Mouse (Mus musculus) ES-E14 (cell line): Measurements from ENCODE around the gene Arnt2. TPM values are rescaled to one million over a fixed set of nuclear protein-coding genes. Genes with fewer than 3 reads are reported as not detected.

ENCODE experiments used
- DNase-seq: peaks from one replicate; pipeline ENCODE4 v3.0.0-alpha.2; 2013; ENCODE audit warnings: low read depth, low spot score
- H3K27ac ChIP-seq: 2 replicates; pipeline ENCODE4 v1.5.1; 2012; ENCODE audit warnings: low read depth, mild to moderate bottlenecking, low read length, moderate library complexity, mixed read lengths; ENCODE audit not compliant: poor library complexity, insufficient read depth, severe bottlenecking
- H3K36me3 ChIP-seq: 2 replicates; pipeline ENCODE4 v1.6.1; 2012; ENCODE audit warnings: mild to moderate bottlenecking, low read length, moderate library complexity, mixed read lengths; ENCODE audit not compliant: control insufficient read depth, poor library complexity, insufficient read depth, severe bottlenecking
- H3K4me1 ChIP-seq, 2 experiments: fragments of 150-350 bp in 1 of 2; sonication (generic) in 1 of 2; 2 replicates each; pipeline ENCODE4 v1.6.1; 2012; ENCODE audit warnings: low read length in 2 of 2, mild to moderate bottlenecking in 1 of 2, mixed read lengths in 1 of 2; ENCODE audit not compliant: control insufficient read depth in 2 of 2, insufficient read depth in 2 of 2, poor library complexity in 1 of 2
- H3K4me3 ChIP-seq, 2 experiments: fragments of 150-350 bp in 1 of 2; sonication (generic) in 1 of 2; 2 replicates each; pipeline ENCODE4 v1.5.1; 2012; ENCODE audit warnings: low read length in 2 of 2, low read depth in 1 of 2, mild to moderate bottlenecking in 1 of 2, mixed read lengths in 1 of 2; ENCODE audit not compliant: insufficient read depth in 1 of 2, poor library complexity in 1 of 2, severe bottlenecking in 1 of 2
- H3K9ac ChIP-seq: 2 replicates; pipeline ENCODE4 v1.6.1; 2012; ENCODE audit warnings: low read depth, mild to moderate bottlenecking, low read length, mixed read lengths; ENCODE audit not compliant: poor library complexity, insufficient read depth, severe bottlenecking
- H3K9me3 ChIP-seq: fragments of 150-350 bp; sonication (generic); 2 replicates; pipeline ENCODE4 v1.6.1; 2012; ENCODE audit warnings: low read depth, mild to moderate bottlenecking, low read length; ENCODE audit not compliant: control insufficient read depth, insufficient read depth
- CHD2 ChIP-seq: IDR thresholded peaks from 2 replicates; pipeline ENCODE4 v1.6.1; 2014; ENCODE audit warnings: mild to moderate bottlenecking, low read depth, low read length, inconsistent platforms
- HCFC1 ChIP-seq: IDR thresholded peaks from 2 replicates; pipeline ENCODE4 v1.6.1; 2012; ENCODE audit warnings: low read length, inconsistent platforms, borderline replicate concordance; ENCODE audit not compliant: insufficient read depth
- MAFK ChIP-seq: IDR thresholded peaks from 2 replicates; pipeline ENCODE4 v1.6.1; 2014; ENCODE audit warnings: mild to moderate bottlenecking, low read depth, low read length, inconsistent platforms; ENCODE audit not compliant: insufficient read depth
- ZC3H11A ChIP-seq: IDR thresholded peaks from 2 replicates; pipeline ENCODE4 v1.6.1; 2012; ENCODE audit warnings: low read depth, mild to moderate bottlenecking, inconsistent platforms, low read length, borderline replicate concordance
- ZNF384 ChIP-seq: IDR thresholded peaks from 2 replicates; pipeline ENCODE4 v1.6.1; 2012; ENCODE audit warnings: low read depth, low read length, inconsistent platforms
- in situ Hi-C, 2 experiments: fragments of 600-800 bp; cut with MboI; formaldehyde crosslinking; loops; one replicate each; pipeline ENCODE4 v1.15.1; 2025; ENCODE audit warnings: low sequenced_read_pairs in 2 of 2, inconsistent platforms in 1 of 2; ENCODE audit not compliant: unreplicated experiment in 2 of 2
- total RNA-seq: library from RNA; depleted of rRNA; stranded (reverse); fragments of 300-350 nt; gene quantifications from 2 replicates; pipeline ENCODE4 v1.2.3, GENCODE M21; 2012

The Arnt2 gene
- total RNA-seq, 1 experiment: 2.8 TPM

DNA sequence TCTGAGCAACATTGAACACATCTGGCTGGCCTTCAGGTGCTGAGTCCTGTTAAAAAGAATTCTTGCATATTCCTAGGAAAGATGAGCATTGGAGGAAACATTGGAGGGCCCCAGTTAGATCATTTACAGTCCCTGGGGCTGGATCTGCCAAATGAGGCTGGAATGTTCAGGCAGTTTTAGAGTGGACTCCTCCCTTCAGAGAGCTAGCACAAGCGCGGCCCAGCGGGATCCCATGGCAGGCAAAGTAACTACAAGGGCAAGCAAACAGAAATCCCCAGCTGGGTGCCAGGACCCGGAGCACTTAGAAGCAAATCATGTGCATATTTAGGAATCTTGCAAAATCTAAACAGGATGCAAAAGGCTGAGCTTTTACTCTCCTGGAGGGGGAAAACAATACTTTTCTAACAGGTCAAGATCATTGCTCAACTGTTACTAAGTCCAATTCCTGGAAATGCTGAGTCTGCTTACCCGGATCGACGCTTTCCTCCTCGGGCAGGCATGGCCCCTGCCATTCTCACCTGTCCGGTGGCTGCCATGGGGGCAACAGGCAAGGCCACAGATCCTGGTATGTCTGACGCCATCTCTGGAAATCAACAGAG, 48.8 kb downstream of the Arnt2 start:
- Histone ChIP-seq H3K9ac (no peak overlapping the region), H3K27ac (no peak overlapping the region), H3K36me3 (no peaks in the 10 kb centered on the region), H3K4me1 (peaks cover 0 to 6% of the 10 kb centered on the region in 2 experiments; a peak in 1 of 4 replicates), H3K4me3 (no peak overlapping the region), H3K9me3 (no peaks in the 10 kb centered on the region)
- in situ Hi-C loops: no loop called here
- TF ChIP-seq CHD2 (no peak), MAFK (peak; percentile 61; the same call in 1 of the 2 replicates)
- DNase-seq: peak; percentile 50

DNA sequence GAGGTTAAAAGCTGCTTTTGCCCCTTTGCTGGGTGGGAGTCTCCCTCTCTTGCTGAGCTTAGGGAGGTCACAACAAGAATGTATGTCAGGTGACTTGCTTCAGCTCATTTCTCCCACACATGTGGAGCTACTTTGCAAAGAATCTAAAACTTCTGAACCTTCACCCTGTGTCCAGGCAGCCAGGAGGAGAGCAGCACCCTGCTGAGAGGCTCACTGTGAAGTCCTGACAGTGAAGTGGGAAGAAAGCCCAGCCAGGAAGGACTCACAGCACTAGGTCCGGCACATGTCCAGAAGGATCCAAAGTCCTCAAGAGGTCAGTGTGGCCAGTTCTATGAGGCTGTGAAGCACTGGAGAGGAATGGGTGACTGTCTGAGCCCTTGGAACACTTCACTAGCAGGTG, 51.5 kb downstream of the Arnt2 start:
- Histone ChIP-seq H3K9me3 (no peaks in the 10 kb centered on the region), H3K4me1 (peaks cover 0 to 6% of the 10 kb centered on the region in 2 experiments; a peak in 1 of 4 replicates), H3K9ac (no peak overlapping the region), H3K4me3 (no peak overlapping the region), H3K27ac (no peak overlapping the region), H3K36me3 (no peaks in the 10 kb centered on the region)
- no peak for TF ChIP-seq ZC3H11A
- TF ChIP-seq ZNF384: no peak
- no peak for TF ChIP-seq MAFK
- TF ChIP-seq HCFC1: no peak
- no peak for TF ChIP-seq CHD2
- in situ Hi-C loops: no loop called here
- no peak for DNase-seq

DNA sequence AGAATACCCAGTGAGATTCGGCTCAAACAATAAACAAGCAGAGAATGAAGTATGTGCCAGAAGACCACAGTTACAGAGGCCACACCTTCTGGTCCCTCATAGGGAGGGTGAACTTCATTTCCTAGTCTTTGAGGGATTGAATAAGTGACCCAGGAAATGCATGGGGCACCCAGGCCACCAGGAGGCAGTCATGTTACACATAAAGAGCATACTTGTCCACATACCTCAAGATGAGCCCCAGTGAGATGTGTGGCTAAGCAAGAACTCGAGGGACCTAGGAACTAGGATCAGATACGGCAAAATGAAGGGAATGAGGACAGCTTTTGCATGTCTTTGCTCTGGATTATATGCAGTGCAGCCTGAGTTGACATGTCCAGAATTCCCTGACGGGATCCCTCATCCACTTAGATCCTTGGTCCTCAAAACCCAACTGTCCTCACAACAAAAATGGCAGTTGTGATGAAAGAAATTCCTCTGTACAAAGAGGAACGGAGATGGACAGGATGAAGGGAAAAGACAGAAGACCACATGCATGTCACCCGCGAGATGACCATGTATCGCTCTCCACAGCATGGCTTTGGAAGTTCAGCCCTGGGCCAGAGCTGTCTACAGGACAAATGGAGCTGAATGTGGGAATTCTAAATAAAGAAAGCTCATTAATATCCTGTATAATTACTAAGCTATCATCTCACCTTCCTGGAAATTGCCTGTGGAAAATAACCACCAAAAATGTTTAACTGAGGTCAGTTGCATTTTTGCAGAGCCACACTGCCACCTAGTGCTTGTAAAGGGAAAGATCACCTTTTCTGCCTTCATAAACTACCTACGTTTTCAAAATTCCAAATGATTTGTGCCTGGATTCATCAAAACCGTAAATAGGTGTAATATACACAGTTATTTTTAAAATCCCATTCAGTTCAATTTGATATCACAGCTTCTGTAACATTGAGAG, 54.1 kb downstream of the Arnt2 start:
- peak; percentile 59 for DNase-seq
- TF ChIP-seq CHD2: no peak
- TF ChIP-seq ZNF384: no peak
- no peak for TF ChIP-seq MAFK
- TF ChIP-seq ZC3H11A: no peak
- TF ChIP-seq HCFC1: no peak
- H3K27ac ChIP-seq: no peak overlapping the region
- H3K4me1 ChIP-seq: no peaks in the 10 kb centered on the region
- in situ Hi-C loops: no loop called here
- H3K9me3 ChIP-seq: no peaks in the 10 kb centered on the region
- H3K9ac ChIP-seq: no peak overlapping the region
- no peak overlapping the region for H3K4me3 ChIP-seq
- H3K36me3 ChIP-seq: no peaks in the 10 kb centered on the region

DNA sequence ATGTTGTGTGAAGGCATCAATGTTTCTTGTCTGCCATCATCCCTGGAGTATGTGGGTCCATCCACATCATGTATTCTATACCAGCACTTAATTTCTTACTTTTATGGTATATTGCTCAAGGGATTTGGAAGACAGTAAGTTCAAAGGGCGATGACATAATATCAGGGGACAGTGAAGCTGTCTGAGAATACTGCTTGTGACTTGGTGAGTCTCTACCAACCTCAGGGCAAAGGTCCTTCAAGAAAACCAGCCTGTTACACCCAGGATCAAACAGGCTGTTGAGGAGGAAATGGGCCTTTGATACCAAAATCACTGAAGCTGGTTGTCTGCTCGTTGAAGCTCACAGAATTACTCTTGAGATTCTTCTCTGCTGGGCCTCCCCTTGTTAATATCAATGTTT, 55.1 kb downstream of the Arnt2 start:
- no peaks in the 10 kb centered on the region for H3K36me3 ChIP-seq

More for the DNA sequence above, 55.1 kb downstream of the Arnt2 start:
- in situ Hi-C loops: no loop called here
- Histone ChIP-seq H3K9ac (no peak overlapping the region), H3K27ac (no peak overlapping the region), H3K4me3 (no peak overlapping the region), H3K4me1 (no peaks in the 10 kb centered on the region), H3K9me3 (no peaks in the 10 kb centered on the region)
- no peak for TF ChIP-seq ZC3H11A
- no peak for TF ChIP-seq CHD2
- no peak for TF ChIP-seq MAFK
- TF ChIP-seq ZNF384: no peak
- no peak for TF ChIP-seq HCFC1
- no peak for DNase-seq
